Mouse (Mus musculus) ES-Bruce4 (cell line): ENCODE results near the gene Ubl4b. TPM values are rescaled to one million over a fixed set of nuclear protein-coding genes. Genes with fewer than 3 reads are reported as not detected.

ENCODE experiments used
- H3K27ac ChIP-seq: 2 replicates; pipeline ENCODE4 v1.5.1; 2012; ENCODE audit warnings: low read length, inconsistent platforms; ENCODE audit not compliant: insufficient read depth
- H3K27me3 ChIP-seq: 2 replicates; pipeline ENCODE4 v1.6.1; 2012; ENCODE audit warnings: mild to moderate bottlenecking, low read length, inconsistent platforms; ENCODE audit not compliant: control insufficient read depth, poor library complexity, insufficient read depth, severe bottlenecking
- H3K36me3 ChIP-seq: 2 replicates; pipeline ENCODE4 v1.6.1; 2012; ENCODE audit warnings: inconsistent platforms, mild to moderate bottlenecking, low read length, moderate library complexity; ENCODE audit not compliant: control insufficient read depth, poor library complexity, insufficient read depth, severe bottlenecking
- H3K4me1 ChIP-seq: one replicate; pipeline ENCODE4 v1.8.1; 2011; ENCODE audit warnings: low read length; ENCODE audit not compliant: control insufficient read depth, insufficient read depth
- H3K4me3 ChIP-seq: 2 replicates; pipeline ENCODE4 v1.5.1; 2011; ENCODE audit warnings: low read depth, mild to moderate bottlenecking, low read length
- H3K9ac ChIP-seq: 2 replicates; pipeline ENCODE4 v1.6.1; 2012; ENCODE audit warnings: low read depth, mild to moderate bottlenecking, inconsistent platforms; ENCODE audit not compliant: poor library complexity, severe bottlenecking
- H3K9me3 ChIP-seq: replicated peaks from 2 replicates; pipeline ENCODE4 v1.6.1; 2012; ENCODE audit warnings: mild to moderate bottlenecking, low read length, inconsistent platforms; ENCODE audit not compliant: control insufficient read depth, poor library complexity, insufficient read depth, severe bottlenecking
- CTCF ChIP-seq: IDR thresholded peaks from one replicate; pipeline ENCODE4 v1.8.1; 2011; ENCODE audit warnings: low read depth, low read length
- EP300 ChIP-seq: IDR thresholded peaks from 2 replicates; pipeline ENCODE4 v1.6.1; 2011; ENCODE audit warnings: low read depth, low read length; ENCODE audit not compliant: insufficient read depth
- POLR2A ChIP-seq: IDR thresholded peaks from one replicate; pipeline ENCODE4 v1.8.1; 2011; ENCODE audit warnings: low read length; ENCODE audit not compliant: insufficient read depth
- polyA plus RNA-seq: library from polyadenylated mRNA; stranded (reverse); fragments of >200 nt; gene quantifications from 2 replicates; pipeline ENCODE4 v1.2.4, GENCODE M21; 2011; ENCODE audit warnings: low read depth; ENCODE audit not compliant: missing spikeins, insufficient read depth, insufficient read length

The Ubl4b gene
- polyA plus RNA-seq, 1 experiment: not detected

GRCm38 (mm10) chr3:107595264-107595937 is 40.5 kb upstream of the Ubl4b start:
- Histone ChIP-seq H3K27me3 (peaks cover 21% of the 10 kb centered on the region), H3K4me3 (peak overlapping the region; percentile 49), H3K9ac (peak overlapping the region; percentile 40), H3K9me3 (no peaks in the 10 kb centered on the region), H3K36me3 (no peaks in the 10 kb centered on the region), H3K27ac (no peak overlapping the region), H3K4me1 (no peaks in the 10 kb centered on the region)
- TF ChIP-seq EP300: no peak
- no peak for TF ChIP-seq CTCF
- no peak for TF ChIP-seq POLR2A

GRCm38 (mm10) chr3:107594662-107595263 is 39.9 kb upstream of the Ubl4b start, which contains the start of gene Alx3:
TSS of gene Alx3 (plus strand) at chr3:107595031.
- H3K27ac ChIP-seq: no peak within 1 kb of the TSS
- no peaks in the 10 kb centered on the region for H3K4me1 ChIP-seq
- H3K4me3 ChIP-seq: peak within 1 kb of the TSS; percentile 49
- H3K9me3 ChIP-seq: no peaks in the 10 kb centered on the region
- H3K36me3 ChIP-seq: no peaks in the 10 kb centered on the region
- H3K9ac ChIP-seq: peak within 1 kb of the TSS; percentile 40
- peaks cover 21% of the 10 kb centered on the region for H3K27me3 ChIP-seq
- TF ChIP-seq EP300: no peak
- no peak for TF ChIP-seq CTCF
- TF ChIP-seq POLR2A: no peak

DNA sequence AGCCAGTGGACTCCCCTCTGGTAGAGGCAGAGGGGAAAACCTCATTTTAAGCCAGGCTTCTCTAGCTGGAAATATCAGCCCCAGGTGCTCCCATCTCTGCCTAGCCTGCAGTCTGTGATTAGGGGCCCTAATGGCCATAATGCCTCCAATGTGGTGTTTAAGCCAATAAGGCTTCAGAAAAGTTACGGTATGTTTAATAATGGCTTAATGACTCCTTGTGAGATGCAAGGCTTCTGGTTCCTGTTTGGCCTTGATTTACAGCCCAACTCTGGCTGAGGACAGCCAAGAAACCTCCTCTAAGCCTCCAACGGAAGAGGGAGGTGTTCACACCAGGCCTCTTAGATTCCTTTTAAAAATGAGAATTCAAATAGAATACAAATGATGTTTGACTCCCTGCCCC is 38.8 kb upstream of the Ubl4b start:
- Histone ChIP-seq H3K4me3 (no peak overlapping the region), H3K27ac (no peak overlapping the region), H3K36me3 (no peaks in the 10 kb centered on the region), H3K9ac (no peak overlapping the region), H3K27me3 (peaks cover 21% of the 10 kb centered on the region), H3K4me1 (no peaks in the 10 kb centered on the region), H3K9me3 (no peaks in the 10 kb centered on the region)
- TF ChIP-seq EP300 (no peak), POLR2A (no peak), CTCF (no peak)

GRCm38 (mm10) chr3:107591612-107592011 is 36.7 kb upstream of the Ubl4b start:
- TF ChIP-seq POLR2A: no peak
- no peak for TF ChIP-seq EP300
- no peak for TF ChIP-seq CTCF
- Histone ChIP-seq H3K27me3 (peaks cover 16% of the 10 kb centered on the region), H3K9ac (no peak overlapping the region)

DNA sequence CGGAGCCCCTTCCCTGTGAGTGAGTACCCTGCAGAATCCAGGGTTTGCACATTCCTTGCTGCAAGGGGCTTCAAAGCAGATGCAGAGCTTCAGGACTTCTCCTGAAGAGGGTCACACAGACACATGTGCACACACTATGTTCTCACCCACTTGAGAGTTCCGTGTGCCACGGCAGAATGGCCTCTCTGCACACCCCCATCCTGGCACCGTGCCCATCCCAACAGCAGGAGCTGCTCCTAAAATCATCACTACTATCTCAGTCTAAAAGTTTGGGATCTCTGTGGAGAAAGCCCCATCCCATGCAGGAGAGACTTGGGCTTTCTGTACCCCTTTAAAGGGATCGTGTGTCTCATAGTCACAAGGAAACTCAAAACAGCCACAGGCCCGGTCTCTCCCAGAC is 31.6 kb upstream of the Ubl4b start:
- H3K9ac ChIP-seq: no peak overlapping the region
- TF ChIP-seq POLR2A: no peak
- TF ChIP-seq EP300: no peak
- no peak for TF ChIP-seq CTCF
- no peaks in the 10 kb centered on the region for H3K4me1 ChIP-seq
- H3K27ac ChIP-seq: no peak overlapping the region
- peaks cover 15% of the 10 kb centered on the region for H3K27me3 ChIP-seq
- H3K36me3 ChIP-seq: no peaks in the 10 kb centered on the region
- no peak overlapping the region for H3K4me3 ChIP-seq
- no peaks in the 10 kb centered on the region; the same call in 1 of the 2 replicates for H3K9me3 ChIP-seq

More at GRCm38 (mm10) chr3:107591612-107592011, 36.7 kb upstream of the Ubl4b start:
- Histone ChIP-seq H3K27ac (no peak overlapping the region), H3K4me1 (no peaks in the 10 kb centered on the region), H3K9me3 (no peaks in the 10 kb centered on the region; the same call in 1 of the 2 replicates), H3K4me3 (no peak overlapping the region), H3K36me3 (no peaks in the 10 kb centered on the region)

DNA sequence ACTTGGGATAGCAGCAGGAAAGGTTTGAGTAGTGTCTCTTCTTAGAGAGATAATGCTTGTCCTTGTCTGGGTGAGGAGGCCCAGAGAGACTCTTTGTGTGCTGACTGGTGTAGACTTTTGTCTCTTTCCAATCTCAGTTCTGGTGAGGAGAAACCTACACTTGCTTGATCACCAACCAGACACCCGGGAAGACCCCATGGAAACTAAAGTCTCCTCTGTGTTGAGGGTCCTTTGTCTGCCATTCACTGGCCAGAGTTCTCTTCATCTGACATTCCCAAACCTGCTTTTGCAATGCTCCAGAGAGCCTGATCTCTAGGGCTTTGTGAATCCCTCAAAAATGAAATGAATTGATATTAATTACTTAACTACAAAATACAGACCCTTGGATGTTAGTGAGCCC is 29.0 kb upstream of the Ubl4b start:
- Histone ChIP-seq H3K9ac (no peak overlapping the region), H3K27ac (no peak overlapping the region), H3K36me3 (no peaks in the 10 kb centered on the region), H3K4me1 (no peaks in the 10 kb centered on the region), H3K27me3 (peaks cover 15% of the 10 kb centered on the region), H3K9me3 (no peaks in the 10 kb centered on the region; the same call in 1 of the 2 replicates), H3K4me3 (no peak overlapping the region)
- TF ChIP-seq POLR2A: no peak
- TF ChIP-seq EP300: no peak
- no peak for TF ChIP-seq CTCF
